Mouse (Mus musculus): ENCODE data around the gene Tmem150c.

The Tmem150c gene

GRCm38 (mm10) chr5:100049904-100050303, 109.7 kb downstream of the Tmem150c start:
- DNase-seq, result no peak

GRCm38 (mm10) chr5:100047871-100048270, 111.7 kb downstream of the Tmem150c start:
- DNase-seq, result peak; percentile 29

- no peak for DNase-seq
Measured at GRCm38 (mm10) chr5:100047143-100047640, 112.4 kb downstream of the Tmem150c start.

GRCm38 (mm10) chr5:100046096-100046495, 113.5 kb downstream of the Tmem150c start:
- DNase-seq, result no peak

GRCm38 (mm10) chr5:100044621-100045020, 115.0 kb downstream of the Tmem150c start:
- DNase-seq, result no peak

- no peak for DNase-seq
Measured at GRCm38 (mm10) chr5:100044030-100044429, 115.6 kb downstream of the Tmem150c start.

GRCm38 (mm10) chr5:100043361-100043760, 116.2 kb downstream of the Tmem150c start:
- peak; percentile 78 for DNase-seq

- no peak for DNase-seq
Measured at GRCm38 (mm10) chr5:100042467-100042866, 117.1 kb downstream of the Tmem150c start.

GRCm38 (mm10) chr5:100041272-100041671, 118.3 kb downstream of the Tmem150c start:
- no peak for DNase-seq

- DNase-seq, result no peak
Measured at GRCm38 (mm10) chr5:100040281-100040784, 119.3 kb downstream of the Tmem150c start.

GRCm38 (mm10) chr5:100039602-100040142, 119.9 kb downstream of the Tmem150c start, which contains the start of the genes Hnrnpdl and Enoph1:
Gene Hnrnpdl, minus strand, starts transcription at chr5:100039664.
Gene Enoph1, plus strand, starts transcription at chr5:100039985.
- peak; percentile 95 for DNase-seq

- DNase-seq, result peak; percentile 98
Measured at GRCm38 (mm10) chr5:100038714-100039601, 120.7 kb downstream of the Tmem150c start.

- DNase-seq, result peak; percentile 93
Measured at GRCm38 (mm10) chr5:100037965-100038713, 121.5 kb downstream of the Tmem150c start.

GRCm38 (mm10) chr5:100036681-100037080, 122.9 kb downstream of the Tmem150c start:
- DNase-seq, result no peak

GRCm38 (mm10) chr5:100035950-100036349, 123.7 kb downstream of the Tmem150c start:
- DNase-seq, result no peak

- no peak for DNase-seq
Measured at GRCm38 (mm10) chr5:100032646-100033045, 127.0 kb downstream of the Tmem150c start.

- DNase-seq, result no peak
Measured at GRCm38 (mm10) chr5:100032107-100032506, 127.5 kb downstream of the Tmem150c start.

- peak; percentile 32 for DNase-seq
Measured at GRCm38 (mm10) chr5:100030069-100030468, 129.5 kb downstream of the Tmem150c start.
